Mouse (Mus musculus) small intestine, adult 10 weeks (tissue): ENCODE measurements around the gene Prr5l. TPM values are rescaled to one million over a fixed set of nuclear protein-coding genes. Genes with fewer than 3 reads are reported as not detected.

Experiments used
- polyA plus RNA-seq: library from polyadenylated mRNA; stranded (reverse); fragments of 350-450 nt; fragmentation: Illumina TruSeq; extraction: RNeasy Lipid Tissue Mini Kit (QIAGEN cat#74804); gene quantifications from one replicate; pipeline ENCODE4 v1.2.3, GENCODE M21; 2014; ENCODE audit warnings: low replicate concordance

Prr5l gene
- 2.5 TPM for polyA plus RNA-seq

GRCm38 (mm10) chr2:101882998-101883397 is at the start of gene Prr5l:
Gene Prr5l (minus strand): TSS chr2:101883027.

GRCm38 (mm10) chr2:101885768-101886438 is 3.1 kb upstream of the Prr5l start, which contains the start of gene Commd9:
Gene Commd9 (plus strand): TSS chr2:101886247.

GRCm38 (mm10) chr2:101678236-101679021 is 204.4 kb downstream of the Prr5l start, which contains the start of gene Traf6:
Gene Traf6 (plus strand): TSS chr2:101678429.

Other genes with a start within 250 kb of the Prr5l start
- not detected for gene Rag1, start 233.5 kb downstream of the Prr5l start, polyA plus RNA-seq
- 38.4 TPM for gene B230118H07Rik, start 233.5 kb downstream of the Prr5l start, polyA plus RNA-seq
- 20.4 TPM for gene Traf6, start 204.6 kb downstream of the Prr5l start, polyA plus RNA-seq
- 2.1 TPM for gene Commd9, start 3.2 kb upstream of the Prr5l start, polyA plus RNA-seq